Mouse (Mus musculus): ENCODE results near the gene Samd4b. TPM values are rescaled to one million over a fixed set of nuclear protein-coding genes. Genes with fewer than 3 reads are reported as not detected.

The Samd4b gene
- polyA plus RNA-seq, 1 experiment from 2014 or later: 10.0 TPM

GRCm38 (mm10) chr7:28368276-28368920, 229.5 kb downstream of the Samd4b start:
- no peak for ATAC-seq
- 81% methylated on average over 16 of the region's 16 CpGs for WGBS (ENCODE audit: insufficient replicate concordance)
- no peak overlapping the region for H3K27ac ChIP-seq
- H3K27me3 ChIP-seq (replicated peaks): peaks cover 18% of the 10 kb centered on the region
- peaks cover 52% of the 10 kb centered on the region for H3K36me3 ChIP-seq
- H3K9ac ChIP-seq: no peak overlapping the region
- H3K4me1 ChIP-seq: peaks cover 30% of the 10 kb centered on the region
- no peaks in the 10 kb centered on the region for H3K9me3 ChIP-seq (replicated peaks)
- no peak overlapping the region for H3K4me2 ChIP-seq
- H3K4me3 ChIP-seq: no peak overlapping the region

GRCm38 (mm10) chr7:28367663-28368275, 230.2 kb downstream of the Samd4b start:
- no peak overlapping the region for H3K9ac ChIP-seq
- H3K27me3 ChIP-seq (replicated peaks): peaks cover 18% of the 10 kb centered on the region
- WGBS (ENCODE audit: insufficient replicate concordance): 81% methylated on average over 16 of the region's 16 CpGs
- H3K27ac ChIP-seq: no peak overlapping the region
- no peaks in the 10 kb centered on the region for H3K9me3 ChIP-seq (replicated peaks)
- peaks cover 53% of the 10 kb centered on the region for H3K36me3 ChIP-seq
- peaks cover 27% of the 10 kb centered on the region for H3K4me1 ChIP-seq
- H3K4me2 ChIP-seq: no peak overlapping the region
- no peak for ATAC-seq
- H3K4me3 ChIP-seq: no peak overlapping the region

- H3K9ac ChIP-seq: no peak overlapping the region; the same call in 1 of the 2 replicates
- H3K4me3 ChIP-seq: no peak overlapping the region
- peaks cover 69% of the 10 kb centered on the region for H3K36me3 ChIP-seq
- no peaks in the 10 kb centered on the region for H3K9me3 ChIP-seq (replicated peaks)
- ATAC-seq: no peak
- no peak overlapping the region for H3K27ac ChIP-seq
- peaks cover 18% of the 10 kb centered on the region for H3K4me1 ChIP-seq
- H3K4me2 ChIP-seq: no peak overlapping the region
- H3K27me3 ChIP-seq (replicated peaks): no peaks in the 10 kb centered on the region
- 69% methylated on average over 16 of the region's 16 CpGs for WGBS (ENCODE audit: insufficient replicate concordance)
These were observed 235.4 kb downstream of the Samd4b start for GRCm38 (mm10) chr7:28362441-28363060.

GRCm38 (mm10) chr7:28361647-28362341, 236.2 kb downstream of the Samd4b start:
- Histone ChIP-seq H3K27me3 (replicated peaks) (no peaks in the 10 kb centered on the region), H3K36me3 (peaks cover 63% of the 10 kb centered on the region), H3K9ac (no peak overlapping the region), H3K4me2 (no peak overlapping the region), H3K27ac (no peak overlapping the region), H3K4me3 (no peak overlapping the region), H3K4me1 (peaks cover 26% of the 10 kb centered on the region), H3K9me3 (replicated peaks) (no peaks in the 10 kb centered on the region)
- 77% methylated on average over 20 of the region's 20 CpGs for WGBS (ENCODE audit: insufficient replicate concordance)
- ATAC-seq: no peak

GRCm38 (mm10) chr7:28360291-28360690, 237.7 kb downstream of the Samd4b start:
- no peak overlapping the region for H3K9ac ChIP-seq
- no peak for ATAC-seq
- no peaks in the 10 kb centered on the region for H3K9me3 ChIP-seq (replicated peaks)
- peaks cover 29% of the 10 kb centered on the region for H3K4me1 ChIP-seq
- 82% methylated on average over 6 of the region's 6 CpGs for WGBS (ENCODE audit: insufficient replicate concordance)
- no peaks in the 10 kb centered on the region for H3K27me3 ChIP-seq (replicated peaks)
- H3K4me3 ChIP-seq: no peak overlapping the region
- H3K4me2 ChIP-seq: no peak overlapping the region
- H3K27ac ChIP-seq: no peak overlapping the region
- peaks cover 55% of the 10 kb centered on the region for H3K36me3 ChIP-seq

- Histone ChIP-seq H3K27me3 (replicated peaks) (no peaks in the 10 kb centered on the region), H3K4me1 (peaks cover 29% of the 10 kb centered on the region), H3K9ac (no peak overlapping the region), H3K4me2 (no peak overlapping the region), H3K4me3 (no peak overlapping the region), H3K27ac (no peak overlapping the region), H3K9me3 (replicated peaks) (no peaks in the 10 kb centered on the region), H3K36me3 (peaks cover 54% of the 10 kb centered on the region)
- no peak for ATAC-seq
- 87% methylated on average over 10 of the region's 10 CpGs for WGBS (ENCODE audit: insufficient replicate concordance)
These were observed 238.1 kb downstream of the Samd4b start for GRCm38 (mm10) chr7:28359854-28360253.

- Histone ChIP-seq H3K27me3 (replicated peaks) (no peaks in the 10 kb centered on the region), H3K36me3 (peaks cover 56% of the 10 kb centered on the region), H3K9me3 (replicated peaks) (no peaks in the 10 kb centered on the region), H3K9ac (no peak overlapping the region), H3K4me3 (no peak overlapping the region), H3K4me1 (peaks cover 36% of the 10 kb centered on the region), H3K27ac (peak overlapping the region; percentile 70), H3K4me2 (no peak overlapping the region)
- ATAC-seq: no peak
- WGBS (ENCODE audit: insufficient replicate concordance): 52% methylated on average over 7 of the region's 7 CpGs
These were observed 239.5 kb downstream of the Samd4b start for GRCm38 (mm10) chr7:28358431-28358830.

- H3K4me2 ChIP-seq: peak overlapping the region; percentile 4; the same call in 1 of the 2 replicates
- H3K9ac ChIP-seq: no peak overlapping the region
- H3K36me3 ChIP-seq: peaks cover 61% of the 10 kb centered on the region
- H3K4me1 ChIP-seq: peaks cover 41% of the 10 kb centered on the region
- H3K27ac ChIP-seq: peak overlapping the region; percentile 70
- 11% methylated on average over 5 of the region's 5 CpGs for WGBS (ENCODE audit: insufficient replicate concordance)
- no peak overlapping the region for H3K4me3 ChIP-seq
- ATAC-seq: peak; percentile 36; the same call in 1 of the 2 replicates
- H3K9me3 ChIP-seq (replicated peaks): no peaks in the 10 kb centered on the region
- no peaks in the 10 kb centered on the region for H3K27me3 ChIP-seq (replicated peaks)
These were observed 240.0 kb downstream of the Samd4b start for GRCm38 (mm10) chr7:28357984-28358383.

- H3K4me3 ChIP-seq: no peak overlapping the region
- no peaks in the 10 kb centered on the region for H3K9me3 ChIP-seq (replicated peaks)
- 14% methylated on average over 5 of the region's 5 CpGs for WGBS (ENCODE audit: insufficient replicate concordance)
- H3K4me2 ChIP-seq: peak overlapping the region; percentile 1; the same call in 1 of the 2 replicates
- peaks cover 61% of the 10 kb centered on the region for H3K36me3 ChIP-seq
- H3K4me1 ChIP-seq: peaks cover 46% of the 10 kb centered on the region
- peak overlapping the region; percentile 70 for H3K27ac ChIP-seq
- H3K9ac ChIP-seq: peak overlapping the region; percentile 14; the same call in 1 of the 2 replicates
- peak; percentile 16; the same call in 1 of the 2 replicates for ATAC-seq
- H3K27me3 ChIP-seq (replicated peaks): no peaks in the 10 kb centered on the region
These were observed 241.0 kb downstream of the Samd4b start for GRCm38 (mm10) chr7:28356981-28357380.

- Histone ChIP-seq H3K9me3 (replicated peaks) (no peaks in the 10 kb centered on the region), H3K4me2 (no peak overlapping the region), H3K9ac (no peak overlapping the region), H3K27ac (peak overlapping the region; percentile 16; the same call in 1 of the 2 replicates), H3K4me1 (peaks cover 54% of the 10 kb centered on the region), H3K36me3 (peaks cover 50% of the 10 kb centered on the region), H3K27me3 (replicated peaks) (no peaks in the 10 kb centered on the region), H3K4me3 (no peak overlapping the region)
- no peak for ATAC-seq
- WGBS (ENCODE audit: insufficient replicate concordance): 81% methylated on average over 3 of the region's 3 CpGs
These were observed 242.7 kb downstream of the Samd4b start for GRCm38 (mm10) chr7:28355221-28355620.

- 92% methylated on average over 3 of the region's 3 CpGs for WGBS (ENCODE audit: insufficient replicate concordance)
- no peak for ATAC-seq
These were observed 243.3 kb downstream of the Samd4b start for GRCm38 (mm10) chr7:28354596-28354995.

More at GRCm38 (mm10) chr7:28354596-28354995, 243.3 kb downstream of the Samd4b start:
- Histone ChIP-seq H3K27ac (0 out of 2 replicates have a peak overlapping the region, but pooled peaks have one; percentile 57), H3K27me3 (replicated peaks) (no peaks in the 10 kb centered on the region), H3K9ac (no peak overlapping the region), H3K36me3 (peaks cover 44% of the 10 kb centered on the region), H3K9me3 (replicated peaks) (no peaks in the 10 kb centered on the region), H3K4me1 (peaks cover 60% of the 10 kb centered on the region), H3K4me2 (no peak overlapping the region), H3K4me3 (no peak overlapping the region)
